Mouse (Mus musculus) megakaryocyte, embryonic 14.5 days (primary cell): ENCODE data around the gene Lhx4. TPM values are rescaled to one million over a fixed set of nuclear protein-coding genes. Genes with fewer than 3 reads are reported as not detected.

Source experiments
- H3K27me3 ChIP-seq: replicated peaks from 2 replicates; pipeline ENCODE3; 2012; ENCODE audit warnings: inconsistent platforms
- H3K36me3 ChIP-seq: replicated peaks from 2 replicates; pipeline ENCODE3; 2012; ENCODE audit warnings: low read length, inconsistent platforms, mixed read lengths
- H3K4me1 ChIP-seq: 2 replicates; pipeline ENCODE4 v1.6.1; 2012; ENCODE audit warnings: inconsistent platforms
- H3K4me3 ChIP-seq: replicated peaks from 2 replicates; pipeline ENCODE3; 2012; ENCODE audit warnings: moderate library complexity, mild to moderate bottlenecking, inconsistent platforms
- H3K9me3 ChIP-seq: 2 replicates; pipeline ENCODE4 v1.6.1; 2012; ENCODE audit warnings: inconsistent platforms
- FLI1 ChIP-seq: IDR thresholded peaks from 2 replicates; pipeline ENCODE4 v1.6.1; 2012; ENCODE audit warnings: low read length, inconsistent platforms, mixed read lengths
- GATA1 ChIP-seq: IDR thresholded peaks from 3 replicates; pipeline ENCODE4 v1.6.1; 2012; ENCODE audit warnings: mixed read lengths, low read length, inconsistent platforms, borderline replicate concordance
- polyA plus RNA-seq: library from polyadenylated mRNA; stranded (reverse); fragments of >175 nt; gene quantifications from 2 replicates; pipeline ENCODE4 v1.2.3, GENCODE M21; 2012; ENCODE audit warnings: low replicate concordance; ENCODE audit not compliant: insufficient read depth

Gene Lhx4
- polyA plus RNA-seq, 1 experiment: not detected

- no peaks in the 10 kb centered on the region for H3K4me1 ChIP-seq
- peaks cover 22% of the 10 kb centered on the region for H3K9me3 ChIP-seq
- H3K4me3 ChIP-seq: no peak overlapping the region
- H3K36me3 ChIP-seq: no peaks in the 10 kb centered on the region
- peaks cover 88% of the 10 kb centered on the region for H3K27me3 ChIP-seq
- TF ChIP-seq FLI1: no peak
- TF ChIP-seq GATA1: no peak
Measured at GRCm38 (mm10) chr1:155729113-155729795, 22.2 kb downstream of the Lhx4 start.

- no peak overlapping the region for H3K4me3 ChIP-seq
- no peaks in the 10 kb centered on the region for H3K36me3 ChIP-seq
- H3K27me3 ChIP-seq: peaks cover 88% of the 10 kb centered on the region
- no peak for TF ChIP-seq FLI1
- TF ChIP-seq GATA1: no peak
- no peaks in the 10 kb centered on the region for H3K4me1 ChIP-seq
- H3K9me3 ChIP-seq: peaks cover 22% of the 10 kb centered on the region
Measured at GRCm38 (mm10) chr1:155727830-155728229, 23.7 kb downstream of the Lhx4 start.

GRCm38 (mm10) chr1:155725876-155726275, 25.6 kb downstream of the Lhx4 start:
- peaks cover 82% of the 10 kb centered on the region for H3K27me3 ChIP-seq
- H3K4me3 ChIP-seq: no peak overlapping the region

GRCm38 (mm10) chr1:155724301-155724700, 27.2 kb downstream of the Lhx4 start:
- H3K27me3 ChIP-seq: peaks cover 80% of the 10 kb centered on the region
- no peak for TF ChIP-seq GATA1
- no peak for TF ChIP-seq FLI1

More at GRCm38 (mm10) chr1:155725876-155726275, 25.6 kb downstream of the Lhx4 start:
- Histone ChIP-seq H3K36me3 (no peaks in the 10 kb centered on the region), H3K9me3 (peaks cover 22% of the 10 kb centered on the region), H3K4me1 (0 out of 2 replicates have a peak, but pooled peaks cover 4% of the 10 kb centered on the region)
- TF ChIP-seq GATA1: no peak
- no peak for TF ChIP-seq FLI1

GRCm38 (mm10) chr1:155722185-155722584, 29.3 kb downstream of the Lhx4 start:
- peaks cover 81% of the 10 kb centered on the region for H3K27me3 ChIP-seq

More at GRCm38 (mm10) chr1:155724301-155724700, 27.2 kb downstream of the Lhx4 start:
- H3K36me3 ChIP-seq: no peaks in the 10 kb centered on the region
- no peak overlapping the region for H3K4me3 ChIP-seq
- H3K4me1 ChIP-seq: 0 out of 2 replicates have a peak, but pooled peaks cover 4% of the 10 kb centered on the region
- peaks cover 22% of the 10 kb centered on the region for H3K9me3 ChIP-seq

GRCm38 (mm10) chr1:155721443-155721842, 30.0 kb downstream of the Lhx4 start:
- peaks cover 18% of the 10 kb centered on the region for H3K9me3 ChIP-seq
- 0 out of 2 replicates have a peak, but pooled peaks cover 4% of the 10 kb centered on the region for H3K4me1 ChIP-seq
- TF ChIP-seq FLI1 (no peak), GATA1 (no peak)
- H3K4me3 ChIP-seq: no peak overlapping the region
- no peaks in the 10 kb centered on the region for H3K36me3 ChIP-seq
- H3K27me3 ChIP-seq: peaks cover 83% of the 10 kb centered on the region

More at GRCm38 (mm10) chr1:155722185-155722584, 29.3 kb downstream of the Lhx4 start:
- no peak overlapping the region for H3K4me3 ChIP-seq
- no peaks in the 10 kb centered on the region for H3K36me3 ChIP-seq
- no peak for TF ChIP-seq GATA1
- TF ChIP-seq FLI1: no peak
- H3K4me1 ChIP-seq: 0 out of 2 replicates have a peak, but pooled peaks cover 4% of the 10 kb centered on the region
- H3K9me3 ChIP-seq: peaks cover 22% of the 10 kb centered on the region

- no peak overlapping the region for H3K4me3 ChIP-seq
- H3K9me3 ChIP-seq: peaks cover 8% of the 10 kb centered on the region
- H3K36me3 ChIP-seq: no peaks in the 10 kb centered on the region
- H3K27me3 ChIP-seq: peaks cover 85% of the 10 kb centered on the region
- no peak for TF ChIP-seq GATA1
- no peak for TF ChIP-seq FLI1
- H3K4me1 ChIP-seq: 0 out of 2 replicates have a peak, but pooled peaks cover 4% of the 10 kb centered on the region
Measured at GRCm38 (mm10) chr1:155720006-155720405, 31.5 kb downstream of the Lhx4 start.

- no peaks in the 10 kb centered on the region for H3K9me3 ChIP-seq
Measured at GRCm38 (mm10) chr1:155718851-155719250, 32.6 kb downstream of the Lhx4 start.

GRCm38 (mm10) chr1:155717301-155717700, 34.2 kb downstream of the Lhx4 start:
- H3K36me3 ChIP-seq: no peaks in the 10 kb centered on the region
- no peak overlapping the region for H3K4me3 ChIP-seq
- 0 out of 2 replicates have a peak, but pooled peaks cover 3% of the 10 kb centered on the region for H3K4me1 ChIP-seq
- H3K9me3 ChIP-seq: no peaks in the 10 kb centered on the region
- peaks cover 85% of the 10 kb centered on the region for H3K27me3 ChIP-seq
- no peak for TF ChIP-seq FLI1
- TF ChIP-seq GATA1: no peak

More at GRCm38 (mm10) chr1:155718851-155719250, 32.6 kb downstream of the Lhx4 start:
- 0 out of 2 replicates have a peak, but pooled peaks cover 4% of the 10 kb centered on the region for H3K4me1 ChIP-seq
- H3K36me3 ChIP-seq: no peaks in the 10 kb centered on the region
- no peak overlapping the region for H3K4me3 ChIP-seq
- TF ChIP-seq GATA1 (no peak), FLI1 (no peak)
- H3K27me3 ChIP-seq: peaks cover 86% of the 10 kb centered on the region

- Histone ChIP-seq H3K4me1 (no peaks in the 10 kb centered on the region), H3K27me3 (peaks cover 89% of the 10 kb centered on the region), H3K9me3 (no peaks in the 10 kb centered on the region), H3K36me3 (no peaks in the 10 kb centered on the region), H3K4me3 (no peak overlapping the region)
- TF ChIP-seq FLI1: no peak
Measured at GRCm38 (mm10) chr1:155715366-155715765, 36.1 kb downstream of the Lhx4 start.
